Mouse (Mus musculus): Measurements from ENCODE around the gene Cfap58. TPM values are rescaled to one million over a fixed set of nuclear protein-coding genes. Genes with fewer than 3 reads are reported as not detected.

The Cfap58 gene
- total RNA-seq, 2 experiments from 2014 or later = 0.12 to 0.51 TPM

DNA sequence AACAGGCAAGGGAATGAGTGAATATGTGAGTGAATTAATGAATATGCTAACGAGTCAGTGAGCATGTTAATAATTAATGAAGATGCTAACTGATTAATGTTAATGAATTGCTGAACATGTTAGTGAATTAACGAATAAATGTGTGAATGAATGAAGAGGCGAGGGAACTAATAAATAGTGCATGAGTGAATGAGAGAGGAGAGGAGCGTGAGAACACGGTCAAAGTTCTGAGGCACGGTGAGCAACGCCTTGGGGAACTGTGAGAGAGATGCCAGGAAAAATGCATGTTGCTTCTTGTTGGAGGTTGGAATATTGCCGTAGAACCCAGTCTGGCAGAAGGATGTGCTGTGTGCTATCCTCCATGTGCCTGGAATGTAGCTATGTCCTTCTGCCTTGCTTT is 33.6 kb downstream of the Cfap58 start:
- DNase-seq (ENCODE audit: low spot score in 2 of 2) = no peak

DNA sequence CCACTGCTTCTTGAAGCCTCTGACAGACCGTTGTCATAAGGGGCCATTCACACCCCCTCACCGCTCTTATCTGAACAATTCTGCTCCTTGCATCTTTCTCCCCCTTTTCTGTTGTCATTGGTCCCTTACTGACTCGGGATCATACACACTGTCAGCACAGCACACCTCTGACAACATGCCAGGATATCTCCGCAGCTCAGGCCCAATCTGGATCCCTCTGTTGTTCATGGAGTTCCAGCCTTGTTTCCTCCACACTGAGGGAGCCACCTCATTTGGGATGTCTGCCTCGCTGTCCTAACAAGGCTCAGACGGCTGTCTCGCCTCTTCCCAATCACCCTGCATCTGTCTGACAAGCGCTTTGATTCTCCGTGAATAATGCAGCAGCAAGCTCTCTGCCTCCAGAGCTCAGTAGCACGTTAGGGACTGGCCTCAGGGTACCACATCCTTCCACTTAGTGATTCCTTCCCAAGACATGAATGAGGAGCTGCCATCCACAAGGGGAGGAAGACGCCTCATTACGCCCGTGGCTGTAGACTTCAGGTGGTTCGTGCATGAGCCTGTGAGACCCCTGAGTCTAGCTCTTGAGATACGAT is 40.7 kb downstream of the Cfap58 start:
- DNase-seq (ENCODE audit: low spot score in 2 of 2) = no peak

DNA sequence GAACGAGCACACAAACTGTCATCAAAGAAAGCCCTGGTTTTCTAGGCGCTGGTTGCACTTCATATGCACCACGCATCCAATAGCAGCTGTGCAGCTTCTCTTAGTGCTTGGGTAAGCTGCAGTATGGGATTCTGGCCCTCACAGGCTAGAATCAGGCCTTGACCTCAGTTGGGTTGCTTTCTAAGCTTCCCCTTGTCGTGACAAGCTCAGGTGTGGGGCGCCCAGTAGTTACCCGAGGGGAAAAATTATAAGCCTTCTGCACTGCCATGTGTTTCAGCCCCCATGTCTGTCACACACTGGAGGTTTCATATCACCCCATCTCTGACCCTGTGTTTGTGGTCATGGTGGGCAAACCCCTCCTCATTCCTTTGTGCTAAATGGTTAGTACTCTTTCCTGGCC is 42.0 kb downstream of the Cfap58 start:
- DNase-seq (ENCODE audit: low spot score in 2 of 2) = no peak

DNA sequence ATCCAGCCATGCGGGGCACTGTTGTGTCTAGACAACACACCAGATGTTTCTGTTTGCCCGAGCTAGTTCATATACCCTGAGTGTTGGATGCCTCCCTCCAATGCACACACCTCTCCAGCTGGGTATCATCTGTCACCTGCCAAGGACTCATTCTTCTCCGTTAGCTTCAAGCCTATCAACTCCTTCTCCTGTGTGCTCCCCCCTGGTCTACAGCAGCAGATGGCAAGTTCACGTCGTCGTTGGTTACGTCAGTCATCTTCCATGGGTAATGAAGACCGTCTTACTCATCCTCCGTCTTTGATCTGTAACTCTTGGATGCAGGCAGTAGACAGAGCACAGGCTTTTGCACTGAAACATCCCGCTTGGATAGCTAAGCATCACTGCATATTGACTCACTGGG is 42.8 kb downstream of the Cfap58 start:
- DNase-seq (ENCODE audit: low spot score in 2 of 2) = no peak

DNA sequence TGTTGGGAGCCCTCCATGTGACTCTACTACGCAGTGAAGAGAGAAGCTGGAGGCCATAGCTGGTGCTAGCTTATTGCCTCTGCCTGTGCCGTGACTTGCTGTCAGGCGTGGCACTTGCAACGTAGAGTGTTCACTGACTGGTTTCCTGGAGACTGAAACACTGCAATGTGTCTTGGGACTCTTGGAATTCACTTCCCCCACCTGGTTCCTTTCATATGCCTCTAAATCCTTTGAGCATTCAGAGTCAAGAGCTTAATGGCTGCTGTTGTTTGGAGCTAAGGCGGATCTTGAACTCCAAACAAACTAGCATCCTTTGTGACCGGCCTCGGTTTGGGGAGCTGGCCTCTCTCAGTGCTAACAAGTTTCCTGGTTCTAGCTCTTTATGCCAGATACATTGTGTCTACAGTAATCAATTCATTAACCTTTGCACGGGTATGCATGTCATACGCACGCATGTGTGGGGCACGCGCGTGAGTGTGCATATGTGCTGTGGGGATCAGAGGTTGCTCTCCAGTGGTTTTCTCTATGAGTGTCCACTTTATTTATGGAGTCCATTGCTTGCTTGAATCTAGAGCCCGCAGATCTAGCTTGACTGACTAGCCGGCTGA is 48.2 kb downstream of the Cfap58 start:
- no peak for DNase-seq (ENCODE audit: low spot score in 2 of 2)

DNA sequence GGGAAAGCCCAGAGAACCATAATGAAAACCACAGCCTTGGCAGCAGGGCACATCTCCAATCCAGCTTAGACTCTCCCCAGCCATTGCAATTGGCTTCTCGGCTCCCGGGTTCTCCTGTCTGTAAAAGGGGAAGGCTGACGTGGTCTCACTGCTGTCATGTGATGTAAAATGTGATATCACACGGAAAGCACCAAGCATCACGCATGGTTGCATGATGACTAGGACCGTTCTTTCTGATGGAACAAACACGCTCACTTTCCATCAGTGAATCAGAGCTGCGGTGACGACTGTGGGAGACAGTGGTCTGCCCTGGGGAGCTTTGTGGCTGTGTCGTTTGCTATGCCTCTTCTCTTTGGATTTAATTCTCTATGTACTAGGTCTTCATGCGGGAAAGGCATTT is 50.5 kb downstream of the Cfap58 start:
- DNase-seq (ENCODE audit: low spot score in 2 of 2) = no peak

DNA sequence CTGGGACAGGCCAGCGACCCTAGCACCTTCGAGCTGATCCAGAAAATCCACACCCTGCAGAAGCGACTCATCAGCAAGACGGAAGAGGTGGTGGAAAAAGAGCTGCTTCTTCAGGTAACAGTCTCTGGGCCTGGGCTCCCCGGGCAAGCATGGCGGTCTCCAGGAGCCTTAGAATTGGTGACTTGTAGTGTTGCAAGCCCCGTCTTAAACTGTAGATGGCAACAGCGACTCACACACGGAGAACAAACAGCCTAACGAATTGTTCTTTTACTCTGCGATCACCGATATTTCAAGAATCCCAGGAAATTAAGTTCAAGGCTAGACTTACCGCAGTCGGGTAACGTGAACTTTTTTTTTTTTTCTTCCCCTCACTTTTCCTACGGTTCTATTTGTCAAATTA is 51.0 kb downstream of the Cfap58 start:
- peak; percentile 33 to 52 for DNase-seq (ENCODE audit: low spot score in 2 of 2)

DNA sequence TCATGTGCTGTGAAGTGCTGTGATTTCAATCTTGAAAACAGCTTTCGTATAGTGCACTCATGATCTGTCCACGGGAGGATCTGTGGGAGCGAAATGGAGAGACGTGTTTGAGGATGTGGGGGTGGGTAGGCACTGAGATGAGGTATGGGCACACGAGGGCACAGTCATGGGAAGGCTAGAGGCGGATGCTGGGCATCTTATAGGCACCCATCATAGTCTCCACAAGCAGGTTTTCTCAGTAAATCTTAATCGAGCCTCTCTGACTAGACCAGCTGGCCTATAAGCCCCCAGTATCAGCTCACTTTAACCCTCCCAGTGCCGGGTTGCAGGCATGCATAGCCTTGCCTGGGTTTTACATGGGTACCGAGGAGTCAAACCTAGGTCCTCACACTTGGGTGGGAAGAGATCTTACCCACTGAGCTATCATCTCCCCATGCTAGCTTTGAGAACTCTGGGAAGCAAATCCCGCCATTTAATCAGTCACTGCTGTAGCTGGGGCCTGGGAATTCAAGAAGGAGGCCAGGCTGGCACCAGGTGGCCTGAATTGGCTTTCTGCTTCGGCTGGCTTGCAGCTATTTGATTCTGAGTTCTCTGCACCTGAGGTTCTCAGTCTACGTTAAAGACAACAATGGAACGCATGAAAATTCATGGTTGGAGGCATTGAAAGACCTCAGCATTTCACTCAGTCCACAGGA is 51.6 kb downstream of the Cfap58 start:
- no peak for DNase-seq (ENCODE audit: low spot score in 2 of 2)

DNA sequence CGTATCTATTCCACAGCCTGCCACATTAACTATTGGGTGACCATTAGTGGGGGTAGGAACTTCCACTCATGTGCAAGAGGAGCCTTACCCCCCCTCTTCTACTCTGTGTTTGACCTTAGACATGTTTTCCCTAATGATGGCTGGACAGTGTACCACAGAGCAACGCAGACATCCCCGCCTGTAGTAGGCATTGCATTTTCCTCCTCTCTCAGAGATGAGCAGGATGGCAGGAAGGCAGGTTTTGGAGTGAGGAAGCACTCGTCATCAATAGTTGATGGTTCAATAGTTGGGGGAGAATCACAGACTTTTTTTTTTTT is 52.1 kb downstream of the Cfap58 start:
- no peak for DNase-seq (ENCODE audit: low spot score in 2 of 2)

DNA sequence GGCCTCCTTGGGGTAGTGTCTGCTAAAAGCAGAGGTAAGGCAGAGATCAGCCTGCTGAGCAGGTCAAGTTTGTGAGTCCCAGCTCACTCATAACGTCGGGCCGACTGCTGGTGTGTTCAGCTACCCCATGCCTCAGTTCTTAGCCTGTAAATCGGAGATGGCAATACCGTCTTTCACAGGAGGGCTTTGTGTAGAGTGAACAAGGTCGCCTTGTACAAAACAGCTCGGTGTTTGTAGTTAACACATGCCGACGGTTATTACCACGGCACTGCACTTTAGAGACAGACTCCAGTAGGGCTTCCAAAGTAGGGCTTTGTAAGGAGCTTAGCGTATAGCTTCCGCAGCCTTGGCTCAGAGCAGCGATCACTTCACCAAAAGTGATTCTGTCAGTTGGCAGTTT is 63.8 kb downstream of the Cfap58 start:
- DNase-seq (ENCODE audit: low spot score in 2 of 2) = no peak

DNA sequence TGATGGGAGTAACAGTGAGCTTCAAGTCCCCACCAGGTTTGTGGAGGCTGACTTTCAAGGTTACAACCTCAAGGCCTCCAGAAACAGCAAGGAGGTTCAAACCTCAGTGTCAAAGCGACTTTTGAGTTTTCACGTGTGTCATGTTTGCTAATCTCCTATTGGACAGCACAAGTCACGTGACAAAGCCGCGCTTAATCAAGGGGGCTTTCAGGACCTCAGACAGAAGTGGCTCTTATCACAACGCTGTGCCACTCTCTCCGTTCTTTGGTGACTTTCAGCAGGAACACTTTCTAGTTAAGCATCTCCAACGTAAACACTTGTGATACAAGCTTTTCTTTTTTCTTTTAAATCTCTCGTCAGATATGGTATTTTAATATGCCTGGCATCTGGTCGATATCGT is 64.3 kb downstream of the Cfap58 start:
- no peak for DNase-seq (ENCODE audit: low spot score in 2 of 2)

DNA sequence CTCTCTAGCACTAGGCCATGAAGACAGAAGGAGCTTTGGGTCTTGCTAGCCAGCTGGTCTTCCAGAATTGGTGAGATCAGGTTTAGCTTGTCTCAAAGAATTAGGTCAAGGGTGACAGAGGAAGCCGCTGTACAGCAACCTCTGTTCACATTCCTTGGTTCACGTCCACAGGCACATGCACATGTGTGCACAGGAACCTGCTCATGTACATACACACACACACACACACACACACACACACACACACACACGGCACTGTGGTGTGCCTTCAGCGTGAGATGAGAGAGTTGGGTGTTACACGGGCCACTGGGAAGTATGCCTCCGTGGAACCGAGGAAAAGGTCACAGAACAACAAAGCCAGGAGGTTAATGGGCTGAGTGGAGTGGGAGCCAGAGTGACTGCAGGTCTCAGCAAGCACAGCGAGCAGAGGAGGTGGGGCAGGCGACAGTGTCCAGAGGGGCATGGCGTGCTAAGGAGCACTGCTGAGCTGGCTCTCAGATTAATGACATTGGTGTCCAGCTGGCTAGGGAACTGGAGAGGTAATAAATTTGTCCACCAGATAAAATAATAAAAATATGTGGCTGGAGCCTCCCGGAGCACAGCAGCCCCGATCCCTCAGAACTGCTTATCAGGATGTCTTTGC is 71.4 kb downstream of the Cfap58 start:
- no peak for DNase-seq (ENCODE audit: low spot score in 2 of 2)

DNA sequence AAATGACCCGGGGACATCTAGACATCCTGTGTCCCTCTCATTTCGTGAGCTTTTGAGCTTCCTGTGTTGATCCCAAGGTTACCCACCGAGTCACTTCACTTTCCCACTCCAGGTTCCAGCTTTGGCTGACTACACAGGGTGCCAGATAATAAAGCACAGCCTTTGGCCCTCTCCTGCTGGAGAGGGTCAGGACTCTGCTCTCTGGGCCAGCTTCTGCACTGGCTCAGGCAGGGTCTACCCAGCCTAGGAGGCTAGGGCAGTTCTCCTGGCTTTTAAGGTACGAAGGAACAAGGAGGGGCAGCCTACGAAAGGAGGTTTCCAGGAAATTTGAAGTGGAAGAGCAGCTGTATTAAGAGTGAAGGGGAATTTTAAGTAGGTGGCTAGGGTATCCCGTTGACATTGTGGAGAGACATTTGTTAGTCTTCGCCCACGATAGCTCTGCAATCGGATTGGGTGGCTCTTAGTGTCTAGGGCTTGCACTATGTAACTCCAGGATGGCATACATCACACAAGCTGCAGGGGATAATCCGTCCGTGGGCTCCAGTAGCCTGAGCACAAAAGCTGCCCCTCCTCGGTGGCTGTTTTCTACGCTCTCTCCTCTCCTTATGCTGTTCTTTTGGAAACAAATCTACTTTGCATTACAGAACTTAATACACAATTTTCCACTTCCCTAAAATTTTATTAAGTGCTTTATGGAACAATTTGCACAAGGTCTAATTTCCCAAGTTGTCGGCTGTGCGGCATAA is 72.3 kb downstream of the Cfap58 start:
- DNase-seq (ENCODE audit: low spot score in 2 of 2) = no peak

DNA sequence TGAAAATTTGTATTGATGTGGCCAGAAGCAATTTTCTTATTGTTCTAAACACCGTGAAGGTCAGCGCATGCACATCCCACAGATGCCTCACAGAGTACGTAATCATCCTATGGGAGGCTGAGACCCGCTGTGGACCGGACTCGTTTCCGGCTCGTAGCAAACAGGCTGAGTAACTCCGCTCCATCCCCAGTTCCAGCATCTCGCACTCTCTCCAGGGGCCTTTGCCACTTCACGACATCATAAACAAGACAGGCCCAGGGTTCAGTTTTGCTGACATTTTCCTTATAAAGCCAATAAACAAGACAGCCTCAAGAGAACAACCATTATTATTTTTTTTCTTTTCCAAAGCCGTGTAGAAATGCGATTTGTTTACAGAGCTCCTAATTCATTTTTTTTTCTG is 82.6 kb downstream of the Cfap58 start:
- no peak for DNase-seq (ENCODE audit: low spot score in 2 of 2)

DNA sequence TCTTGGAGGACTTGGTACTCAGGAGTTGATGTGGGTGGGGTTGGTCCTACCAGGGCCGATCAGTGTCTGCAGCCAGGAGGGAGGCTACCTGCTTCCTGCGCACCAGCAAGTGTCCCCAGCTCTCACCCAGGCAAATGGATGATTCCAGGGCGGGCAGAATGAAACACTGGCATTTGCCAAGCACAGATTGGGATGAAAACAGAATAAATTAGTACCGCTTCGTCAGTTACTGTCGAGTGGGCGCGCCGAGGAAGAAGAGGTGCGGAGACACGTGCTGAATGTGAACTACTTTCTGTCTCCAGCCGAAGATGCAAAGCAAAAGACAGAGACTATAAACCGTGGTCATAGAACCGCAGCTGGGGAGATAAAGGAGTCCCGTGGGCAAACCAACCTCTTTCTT is 84.0 kb downstream of the Cfap58 start:
- DNase-seq (ENCODE audit: low spot score in 2 of 2) = peak; percentile 33 to 48

DNA sequence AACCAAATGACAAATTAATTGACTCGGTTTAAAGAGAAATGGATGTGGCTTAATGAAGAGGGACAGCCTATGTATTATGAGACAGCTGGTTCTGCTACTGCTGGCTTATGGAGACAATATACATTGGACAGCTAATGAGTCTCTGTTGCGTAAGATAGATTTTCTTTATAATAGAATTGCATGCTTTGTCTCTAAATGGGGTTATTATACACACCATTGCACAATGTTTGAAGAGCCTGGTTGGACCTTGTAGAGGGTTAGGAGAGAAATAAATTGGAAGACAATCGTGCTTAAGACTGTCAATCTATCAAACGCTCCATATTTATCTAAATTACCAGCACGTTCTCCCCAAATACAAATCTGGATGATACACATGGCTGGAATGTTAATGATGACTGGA is 85.3 kb downstream of the Cfap58 start:
- no peak for DNase-seq (ENCODE audit: low spot score in 2 of 2)

DNA sequence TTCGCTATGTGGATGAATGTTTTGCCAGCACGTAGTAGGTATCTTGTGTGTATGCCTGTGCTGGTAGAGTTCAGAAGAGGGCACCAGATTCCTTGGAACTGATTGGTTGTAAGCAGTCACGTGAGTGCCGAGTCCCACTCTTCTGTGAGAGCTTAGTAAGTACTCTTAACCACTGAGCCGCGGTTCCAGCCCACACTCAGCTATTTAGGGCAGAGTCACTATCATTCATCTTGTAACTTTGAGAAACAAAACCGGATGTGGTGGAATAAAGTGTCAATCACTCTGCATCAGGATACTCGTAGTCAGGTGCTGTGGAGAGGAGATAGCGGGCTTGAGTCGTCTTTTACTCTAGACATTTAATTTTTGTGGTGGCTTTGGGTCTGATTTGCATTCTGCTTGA is 86.3 kb downstream of the Cfap58 start:
- DNase-seq (ENCODE audit: low spot score in 2 of 2) = no peak

DNA sequence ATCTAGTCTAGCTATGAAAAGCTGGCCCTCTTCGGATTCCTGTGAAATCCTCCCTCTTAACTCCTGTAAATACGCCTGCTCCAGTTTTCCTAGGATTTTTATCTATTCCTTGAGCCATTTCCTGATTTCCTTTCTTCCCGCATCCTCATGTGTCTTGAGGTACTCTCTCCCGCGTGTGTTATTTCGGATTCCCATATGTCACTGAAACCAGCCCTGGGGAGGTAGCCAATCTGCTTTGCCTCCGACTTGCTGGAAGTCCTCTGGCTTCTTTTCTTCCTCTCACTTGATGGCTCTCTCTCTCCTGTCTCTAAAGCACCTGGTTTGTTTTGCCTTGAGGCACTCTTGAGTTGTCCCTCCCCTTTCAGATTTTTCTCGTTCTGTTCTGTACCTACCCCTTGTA is 87.9 kb downstream of the Cfap58 start:
- DNase-seq (ENCODE audit: low spot score in 2 of 2) = no peak

DNA sequence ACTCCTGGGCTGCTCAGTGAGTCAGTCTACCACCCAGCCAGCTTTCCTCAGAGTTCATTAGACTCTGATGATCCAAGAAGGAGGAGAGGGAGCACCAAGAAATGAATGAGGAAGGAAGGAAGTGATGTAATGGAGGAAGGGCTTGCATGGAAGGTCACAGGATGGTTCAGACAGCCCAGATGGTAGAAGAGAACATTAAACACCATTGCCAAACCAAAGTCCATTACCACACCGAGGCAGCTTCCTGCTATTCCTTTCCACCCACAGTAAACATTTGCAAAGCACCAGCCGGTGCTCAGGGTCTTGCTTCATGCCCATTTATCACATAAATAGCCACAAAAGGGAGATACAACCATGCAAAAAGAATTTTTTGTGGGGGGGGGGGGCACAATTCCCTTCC is 89.4 kb downstream of the Cfap58 start:
- DNase-seq (ENCODE audit: low spot score in 2 of 2) = no peak

DNA sequence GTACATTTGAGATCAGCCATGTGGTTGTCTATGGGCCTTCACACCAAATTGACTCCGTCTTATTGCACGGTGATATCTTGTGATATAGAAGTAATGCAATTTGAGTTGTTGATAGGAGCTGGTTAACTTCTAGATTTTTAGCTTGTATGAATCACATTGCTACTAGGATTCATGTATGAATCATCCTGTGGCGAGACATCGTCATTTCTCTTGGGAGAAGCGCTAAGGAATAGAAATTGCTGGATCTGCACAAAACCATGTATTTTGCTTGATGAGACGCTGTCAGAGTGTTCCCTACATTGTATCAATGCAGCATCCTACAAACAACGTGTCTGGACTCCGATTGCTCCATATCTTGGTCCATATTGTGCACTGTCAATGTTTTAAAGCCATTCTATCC is 102.1 kb downstream of the Cfap58 start:
- DNase-seq (ENCODE audit: low spot score in 2 of 2) = no peak

DNA sequence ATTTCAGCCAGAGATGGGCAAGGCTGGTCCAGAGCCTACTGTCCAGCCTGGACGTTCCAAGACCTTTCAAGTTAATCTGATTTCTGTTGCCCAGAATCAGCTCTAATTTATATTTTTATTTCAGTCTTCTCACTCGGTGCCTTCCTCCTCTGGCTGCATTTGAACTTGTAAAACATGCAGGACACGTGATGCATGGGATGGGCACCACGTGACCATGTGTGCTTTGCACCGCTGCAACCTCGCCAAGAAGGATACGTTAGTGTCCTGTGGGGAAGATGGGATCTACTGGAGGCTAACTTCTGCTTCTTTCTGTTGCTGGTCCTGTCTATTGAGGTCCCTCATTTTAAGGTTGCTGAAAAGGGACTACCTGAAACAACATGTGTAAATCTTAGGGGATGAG is 109.8 kb downstream of the Cfap58 start:
- no peak for DNase-seq (ENCODE audit: low spot score in 2 of 2)

DNA sequence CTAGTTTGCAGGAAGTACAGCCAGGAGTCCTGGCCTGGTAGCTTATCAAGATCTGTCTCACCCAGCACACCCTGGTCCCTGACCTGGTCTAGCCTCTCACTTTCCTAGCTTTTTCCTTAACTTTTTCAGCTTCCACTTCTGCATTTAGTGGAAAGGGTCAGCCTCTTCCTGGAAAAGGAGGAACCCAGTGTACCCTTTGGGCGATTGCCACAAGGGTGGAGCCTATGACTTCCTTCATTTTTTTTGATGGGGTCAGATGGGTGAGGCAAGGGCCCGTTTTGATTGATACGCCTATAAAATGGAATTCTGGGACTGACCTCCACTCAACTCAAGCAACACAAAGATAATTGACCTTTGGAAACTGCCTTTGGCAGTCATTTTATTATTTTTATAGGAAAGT is 111.9 kb downstream of the Cfap58 start:
- DNase-seq (ENCODE audit: low spot score in 2 of 2) = no peak
